Mouse (Mus musculus) stomach, embryonic 14.5 days (tissue): ENCODE results near the gene Fbxl17. TPM values are rescaled to one million over a fixed set of nuclear protein-coding genes. Genes with fewer than 3 reads are reported as not detected.

ENCODE experiments used
- ATAC-seq: fragments of 200-750 bp; cut with Nextera tagmentation; 2 replicates; pipeline ENCODE4 v1.8.0; 2017; ENCODE audit warnings: low read depth, moderate TSS enrichment; ENCODE audit not compliant: insufficient number of reproducible peaks, insufficient read depth, low FRiP score
- H3K27ac ChIP-seq: fragments of 300-500 bp; sonication (generic); 2 replicates; pipeline ENCODE4 v1.5.1; 2014; ENCODE audit warnings: mild to moderate bottlenecking, low read length, moderate library complexity, mixed read lengths
- H3K27me3 ChIP-seq: fragments of 300-500 bp; sonication (generic); 2 replicates; pipeline ENCODE4 v1.6.1; 2014; ENCODE audit warnings: low read length, control low read depth, mixed read lengths; ENCODE audit not compliant: control insufficient read depth, insufficient read depth
- H3K36me3 ChIP-seq: fragments of 300-500 bp; sonication (generic); 2 replicates; pipeline ENCODE4 v1.6.1; 2014; ENCODE audit warnings: mild to moderate bottlenecking, control low read depth, low read length, moderate library complexity, mixed read lengths; ENCODE audit not compliant: control insufficient read depth, insufficient read depth
- H3K4me1 ChIP-seq: fragments of 300-500 bp; sonication (generic); 2 replicates; pipeline ENCODE4 v1.6.1; 2014; ENCODE audit warnings: low read length, control low read depth, mixed read lengths; ENCODE audit not compliant: control insufficient read depth, insufficient read depth
- H3K4me2 ChIP-seq: fragments of 300-500 bp; sonication (generic); replicated peaks from 2 replicates; pipeline ENCODE4 v1.6.1; 2014; ENCODE audit warnings: low read depth, low read length, control low read depth
- H3K4me3 ChIP-seq: fragments of 300-500 bp; sonication (generic); 2 replicates; pipeline ENCODE4 v1.5.1; 2014; ENCODE audit warnings: low read depth, low read length, control low read depth
- H3K9ac ChIP-seq: fragments of 300-500 bp; sonication (generic); replicated peaks from 2 replicates; pipeline ENCODE4 v1.6.1; 2014; ENCODE audit warnings: low read depth, mild to moderate bottlenecking, control low read depth, low read length, moderate library complexity, mixed read lengths
- H3K9me3 ChIP-seq: fragments of 300-500 bp; sonication (generic); 2 replicates; pipeline ENCODE4 v1.6.1; 2016; ENCODE audit warnings: low read depth, low read length, control low read depth; ENCODE audit not compliant: control insufficient read depth
- WGBS: fragments of 180-500 bp; shearing (Covaris S2); extraction: QIAGEN DNeasy Blood & Tissue Kit; methylation state at CpG from one replicate; pipeline ENCODE4 v1.1.7; 2014; 5-methylcytosine and 5-hydroxymethylcytosine counted together
- microRNA-seq: library from miRNA; unstranded; fragments of <30 nt; microRNA quantifications from one replicate; pipeline ENCODE4, GENCODE M21; 2016
- polyA plus RNA-seq: library from polyadenylated mRNA; unstranded; fragments of >200 nt; fragmentation: Nextera tagmentation; extraction: Ambion mirVana; gene quantifications from 2 replicates; pipeline ENCODE4 v1.2.1, GENCODE M21; 2014

The Fbxl17 gene
- polyA plus RNA-seq, 1 experiment from 2014 or later: 7.5 TPM

- no peak overlapping the region for H3K4me3 ChIP-seq
- no peaks in the 10 kb centered on the region for H3K9me3 ChIP-seq
- peak; percentile 85; the same call in 1 of the 2 replicates for ATAC-seq
- H3K27me3 ChIP-seq: no peaks in the 10 kb centered on the region
- no peaks in the 10 kb centered on the region for H3K36me3 ChIP-seq
- no peak overlapping the region for H3K9ac ChIP-seq
- H3K4me2 ChIP-seq: no peak overlapping the region
- 39% methylated on average over 13 of the region's 13 CpGs for WGBS
- H3K27ac ChIP-seq: no peak overlapping the region
- H3K4me1 ChIP-seq: peaks cover 26% of the 10 kb centered on the region
Measured at GRCm38 (mm10) chr17:63011893-63012570, 487.8 kb downstream of the Fbxl17 start.

GRCm38 (mm10) chr17:63010830-63011229 lies 489.0 kb downstream of the Fbxl17 start:
- H3K9me3 ChIP-seq: no peaks in the 10 kb centered on the region
- peak overlapping the region; percentile 2; the same call in 1 of the 2 replicates for H3K27ac ChIP-seq
- no peak overlapping the region for H3K9ac ChIP-seq
- no peaks in the 10 kb centered on the region for H3K36me3 ChIP-seq
- H3K27me3 ChIP-seq: no peaks in the 10 kb centered on the region
- 85% methylated on average over 10 of the region's 10 CpGs for WGBS
- ATAC-seq: no peak
- no peak overlapping the region for H3K4me3 ChIP-seq
- no peak overlapping the region for H3K4me2 ChIP-seq
- peaks cover 26% of the 10 kb centered on the region for H3K4me1 ChIP-seq

- H3K4me2 ChIP-seq: no peak overlapping the region
- H3K4me1 ChIP-seq: peaks cover 26% of the 10 kb centered on the region
- H3K4me3 ChIP-seq: no peak overlapping the region
- ATAC-seq: no peak
- H3K27me3 ChIP-seq: no peaks in the 10 kb centered on the region
- no peak overlapping the region for H3K27ac ChIP-seq
- 61% methylated on average over 4 of the region's 4 CpGs for WGBS
- no peak overlapping the region for H3K9ac ChIP-seq
- H3K9me3 ChIP-seq: no peaks in the 10 kb centered on the region
- no peaks in the 10 kb centered on the region for H3K36me3 ChIP-seq
Measured at GRCm38 (mm10) chr17:63008788-63009187, 491.0 kb downstream of the Fbxl17 start.

GRCm38 (mm10) chr17:63008277-63008676 lies 491.5 kb downstream of the Fbxl17 start:
- Histone ChIP-seq H3K27me3 (no peaks in the 10 kb centered on the region), H3K4me3 (no peak overlapping the region), H3K27ac (peak overlapping the region; percentile 63), H3K36me3 (no peaks in the 10 kb centered on the region), H3K4me1 (peaks cover 26% of the 10 kb centered on the region), H3K4me2 (no peak overlapping the region), H3K9ac (no peak overlapping the region), H3K9me3 (no peaks in the 10 kb centered on the region)
- ATAC-seq: peak; percentile 56; the same call in 1 of the 2 replicates
- WGBS: 37% methylated on average over 5 of the region's 5 CpGs

- Histone ChIP-seq H3K36me3 (no peaks in the 10 kb centered on the region), H3K4me3 (no peak overlapping the region), H3K4me1 (peaks cover 24% of the 10 kb centered on the region), H3K27me3 (no peaks in the 10 kb centered on the region), H3K9ac (no peak overlapping the region), H3K27ac (peak overlapping the region; percentile 63), H3K4me2 (no peak overlapping the region), H3K9me3 (no peaks in the 10 kb centered on the region)
- 76% methylated on average over 12 of the region's 12 CpGs for WGBS
- ATAC-seq: no peak
Measured at GRCm38 (mm10) chr17:63007876-63008275, 491.9 kb downstream of the Fbxl17 start.

Small RNA genes lying within 50 kb of the gene (microRNA-seq; reads per million reads assigned to microRNA genes)
- not detected for gene Gm24813
